Mouse (Mus musculus) cerebral cortex, adult 2 months (tissue): ENCODE measurements around the gene Fut7.

Source experiments
- WGBS: fragments of 180-500 bp; shearing (Covaris S2); methylation state at CpG from one replicate; pipeline ENCODE4 v1.1.7; 2018; 5-methylcytosine and 5-hydroxymethylcytosine counted together

The Fut7 gene

GRCm38 (mm10) chr2:25426721-25427191 lies 3.7 kb downstream of the Fut7 start:
- 31% methylated on average over 5 of the region's 5 CpGs for WGBS

GRCm38 (mm10) chr2:25427256-25427655 lies 4.2 kb downstream of the Fut7 start:
- WGBS = 88% methylated on average over 5 of the region's 5 CpGs

GRCm38 (mm10) chr2:25428442-25429236 lies 5.6 kb downstream of the Fut7 start, which contains the start of gene Abca2:
Gene Abca2, plus strand, starts transcription at chr2:25428703.
- WGBS = under 1% methylated on average over 89 of the region's 89 CpGs

- 21% methylated on average over 5 of the region's 5 CpGs for WGBS
Measured at GRCm38 (mm10) chr2:25429435-25430180, 6.5 kb downstream of the Fut7 start.

- 47% methylated on average over 17 of the region's 17 CpGs for WGBS
Measured at GRCm38 (mm10) chr2:25430395-25431233, 7.5 kb downstream of the Fut7 start.

- 67% methylated on average over 6 of the region's 6 CpGs for WGBS
Measured at GRCm38 (mm10) chr2:25431308-25431855, 8.3 kb downstream of the Fut7 start.

GRCm38 (mm10) chr2:25432326-25433098 lies 9.4 kb downstream of the Fut7 start:
- WGBS = 78% methylated on average over 11 of the region's 11 CpGs

- WGBS = 84% methylated on average over 17 of the region's 17 CpGs
Measured at GRCm38 (mm10) chr2:25433101-25433500, 10.0 kb downstream of the Fut7 start.

- WGBS = 88% methylated on average over 8 of the region's 8 CpGs
Measured at GRCm38 (mm10) chr2:25434292-25434691, 11.2 kb downstream of the Fut7 start.

GRCm38 (mm10) chr2:25436286-25436820 lies 13.3 kb downstream of the Fut7 start:
- WGBS = 92% methylated on average over 10 of the region's 10 CpGs

- 82% methylated on average over 20 of the region's 20 CpGs for WGBS
Measured at GRCm38 (mm10) chr2:25441067-25441466, 18.0 kb downstream of the Fut7 start.

- 90% methylated on average over 14 of the region's 14 CpGs for WGBS
Measured at GRCm38 (mm10) chr2:25442682-25443081, 19.6 kb downstream of the Fut7 start.

- 76% methylated on average over 8 of the region's 8 CpGs for WGBS
Measured at GRCm38 (mm10) chr2:25450853-25451647, 28.0 kb downstream of the Fut7 start.

- 76% methylated on average over 1 of the region's 1 CpGs for WGBS
Measured at GRCm38 (mm10) chr2:25452951-25453350, 29.9 kb downstream of the Fut7 start.

- 70% methylated on average over 14 of the region's 14 CpGs for WGBS
Measured at GRCm38 (mm10) chr2:25456205-25456953, 33.3 kb downstream of the Fut7 start, which contains the start of gene Clic3. Gene Clic3, plus strand, starts transcription at chr2:25456838.

- 82% methylated on average over 9 of the region's 9 CpGs for WGBS
Measured at GRCm38 (mm10) chr2:25457022-25457896, 34.2 kb downstream of the Fut7 start.

GRCm38 (mm10) chr2:25458911-25459310 lies 35.8 kb downstream of the Fut7 start:
- 58% methylated on average over 5 of the region's 5 CpGs for WGBS

GRCm38 (mm10) chr2:25460135-25460534 lies 37.1 kb downstream of the Fut7 start:
- WGBS = 27% methylated on average over 5 of the region's 5 CpGs
